Mouse (Mus musculus) limb, embryonic 13.5 days (tissue): ENCODE measurements around the gene C2cd2. TPM values are rescaled to one million over a fixed set of nuclear protein-coding genes. Genes with fewer than 3 reads are reported as not detected.

Experiments used
- ATAC-seq: fragments of 200-750 bp; cut with Nextera tagmentation; 2 replicates; pipeline ENCODE4 v1.8.0; 2017; ENCODE audit warnings: low read depth, moderate number of reproducible peaks, moderate TSS enrichment; ENCODE audit not compliant: low FRiP score
- H3K27ac ChIP-seq: fragments of 300-500 bp; sonication (generic); 2 replicates; pipeline ENCODE4 v1.5.1; 2015; ENCODE audit warnings: inconsistent platforms, mild to moderate bottlenecking, moderate library complexity
- H3K27me3 ChIP-seq: fragments of 300-500 bp; sonication (generic); 2 replicates; pipeline ENCODE4 v1.6.1; 2015; ENCODE audit warnings: mild to moderate bottlenecking, inconsistent platforms
- H3K36me3 ChIP-seq: fragments of 300-500 bp; sonication (generic); 2 replicates; pipeline ENCODE4 v1.6.1; 2015; ENCODE audit warnings: inconsistent platforms, mild to moderate bottlenecking, moderate library complexity
- H3K4me1 ChIP-seq: fragments of 300-500 bp; sonication (generic); 2 replicates; pipeline ENCODE4 v1.6.1; 2015; ENCODE audit warnings: inconsistent platforms
- H3K4me2 ChIP-seq: fragments of 300-500 bp; sonication (generic); replicated peaks from 2 replicates; pipeline ENCODE4 v1.6.1; 2015; ENCODE audit warnings: inconsistent platforms, mild to moderate bottlenecking, moderate library complexity
- H3K4me3 ChIP-seq: fragments of 300-500 bp; sonication (generic); 2 replicates; pipeline ENCODE4 v1.5.1; 2015; ENCODE audit warnings: moderate library complexity, mild to moderate bottlenecking, inconsistent platforms
- H3K9ac ChIP-seq: fragments of 300-500 bp; sonication (generic); 2 replicates; pipeline ENCODE4 v1.6.1; 2015; ENCODE audit warnings: mild to moderate bottlenecking, inconsistent platforms
- H3K9me3 ChIP-seq: fragments of 300-500 bp; sonication (generic); 2 replicates; pipeline ENCODE4 v1.6.1; 2016; ENCODE audit warnings: inconsistent platforms
- WGBS: fragments of 180-500 bp; shearing (Covaris S2); methylation state at CpG from one replicate; pipeline ENCODE4 v1.1.7; 2015; 5-methylcytosine and 5-hydroxymethylcytosine counted together
- polyA plus RNA-seq: library from polyadenylated mRNA; unstranded; fragments of >200 nt; fragmentation: Nextera tagmentation; extraction: Ambion mirVana; gene quantifications from 2 replicates; pipeline ENCODE4 v1.2.1, GENCODE M21; 2015

C2cd2 gene
- polyA plus RNA-seq, 1 experiment from 2014 or later = 15.3 TPM

DNA sequence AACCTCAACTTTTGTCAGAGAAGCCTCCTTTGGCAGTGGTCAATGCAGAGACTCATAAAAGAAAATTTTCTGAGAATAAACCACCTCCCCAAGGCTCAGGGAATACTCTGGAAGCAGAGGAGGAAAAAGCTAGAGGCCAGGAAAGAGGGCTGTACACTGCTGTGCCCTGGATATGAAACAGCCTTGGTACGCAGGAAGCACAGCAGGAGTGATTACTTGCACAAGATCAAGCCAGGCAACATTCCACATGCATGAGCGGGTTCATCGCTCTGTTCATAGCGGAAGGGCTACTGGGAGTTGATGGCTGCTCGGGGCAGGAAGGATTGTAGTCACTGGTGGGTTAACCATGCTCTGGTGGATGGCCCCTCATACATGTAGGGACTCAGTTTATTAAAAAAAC, 89.7 kb downstream of the C2cd2 start:
- Histone ChIP-seq H3K36me3 (peaks cover 50% of the 10 kb centered on the region), H3K9ac (no peak overlapping the region), H3K9me3 (no peaks in the 10 kb centered on the region), H3K27ac (no peak overlapping the region), H3K27me3 (no peaks in the 10 kb centered on the region), H3K4me1 (no peaks in the 10 kb centered on the region), H3K4me3 (no peak overlapping the region), H3K4me2 (no peak overlapping the region)
- WGBS = 85% methylated on average over 5 of the region's 5 CpGs
- ATAC-seq = no peak

DNA sequence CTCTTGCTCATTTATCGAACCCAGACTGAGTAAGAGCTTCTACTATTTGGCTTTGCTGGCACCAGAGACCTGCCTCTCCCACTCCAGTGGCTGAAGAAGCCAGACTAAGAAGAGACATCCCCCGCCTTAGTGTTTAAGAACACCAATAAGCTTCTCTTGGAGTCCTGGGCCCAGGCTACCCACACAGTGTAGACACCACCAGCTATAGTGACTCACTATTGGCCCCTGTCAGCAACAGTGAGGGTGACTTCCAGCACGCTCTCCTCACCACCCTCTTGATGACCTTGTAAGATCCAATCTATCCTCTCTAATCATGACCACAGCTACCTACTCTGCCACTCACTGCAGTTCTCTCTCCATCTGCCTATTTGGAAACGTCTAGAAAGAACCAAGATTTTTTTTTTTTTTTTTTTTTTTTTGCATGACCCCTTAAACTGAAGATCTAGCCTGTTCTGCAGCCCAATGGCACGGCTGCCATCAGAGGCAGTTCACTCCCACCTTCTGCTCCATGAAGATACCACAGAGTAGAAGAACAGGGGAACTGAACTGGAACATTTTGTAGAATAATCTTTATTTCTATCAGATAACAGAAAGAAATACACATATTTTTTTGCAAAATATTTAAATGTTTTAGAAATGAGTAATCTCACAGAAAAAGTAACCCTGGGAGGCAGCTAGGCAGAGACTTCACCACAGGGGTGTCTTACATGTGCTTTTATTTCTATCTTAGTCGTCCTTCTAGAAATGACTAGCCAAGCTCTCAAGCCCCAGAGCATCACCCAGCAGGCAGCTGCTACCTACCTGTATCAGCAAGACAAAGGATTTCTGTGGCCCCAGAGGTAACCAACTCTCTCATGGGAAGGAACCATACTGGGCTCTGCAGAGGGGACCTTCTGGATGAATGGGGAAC, 93.0 kb downstream of the C2cd2 start:
- no peak for ATAC-seq
- H3K9ac ChIP-seq = no peak overlapping the region
- H3K4me3 ChIP-seq = no peak overlapping the region
- 73% methylated on average over 6 of the region's 6 CpGs for WGBS
- H3K9me3 ChIP-seq = no peaks in the 10 kb centered on the region
- no peaks in the 10 kb centered on the region for H3K4me1 ChIP-seq
- no peak overlapping the region for H3K4me2 ChIP-seq
- no peak overlapping the region for H3K27ac ChIP-seq
- H3K27me3 ChIP-seq = no peaks in the 10 kb centered on the region
- peaks cover 55% of the 10 kb centered on the region for H3K36me3 ChIP-seq

DNA sequence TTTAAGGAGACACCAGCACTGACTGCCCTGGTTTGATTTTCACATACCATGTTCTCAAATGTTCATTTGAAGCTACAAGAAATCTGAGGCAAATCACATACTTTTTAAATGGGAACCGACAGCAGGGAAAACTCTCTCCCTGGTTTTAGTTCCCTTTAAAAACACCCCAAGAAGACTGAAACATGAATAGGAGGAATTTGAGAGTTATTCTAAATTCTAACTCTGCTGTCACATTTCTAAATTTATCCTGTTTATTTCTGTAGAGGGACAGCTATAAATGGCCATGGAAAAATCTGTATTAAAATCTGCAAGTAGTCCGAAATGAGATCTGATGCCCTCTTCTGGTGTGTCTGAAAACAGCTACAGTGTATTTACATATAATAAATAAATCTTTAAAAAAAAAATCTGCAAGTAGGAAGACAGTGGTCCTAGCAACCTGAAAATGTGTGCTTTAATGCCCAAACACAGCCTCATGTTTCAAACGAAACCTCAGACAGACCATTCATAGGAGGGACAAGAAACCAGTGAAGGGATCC, 98.4 kb downstream of the C2cd2 start:
- WGBS = 76% methylated on average over 3 of the region's 3 CpGs

GRCm38 (mm10) chr16:97856050-97856449, 106.3 kb downstream of the C2cd2 start:
- Histone ChIP-seq H3K9me3 (no peaks in the 10 kb centered on the region), H3K36me3 (peaks cover 15% of the 10 kb centered on the region), H3K4me2 (no peak overlapping the region), H3K27me3 (no peaks in the 10 kb centered on the region), H3K4me3 (no peak overlapping the region), H3K4me1 (peaks cover 9% of the 10 kb centered on the region; the same call in 1 of the 2 replicates), H3K27ac (no peak overlapping the region), H3K9ac (no peak overlapping the region)
- ATAC-seq = no peak

More for the DNA sequence above, 98.4 kb downstream of the C2cd2 start:
- H3K9me3 ChIP-seq = no peaks in the 10 kb centered on the region
- H3K36me3 ChIP-seq = peaks cover 34% of the 10 kb centered on the region
- no peak overlapping the region for H3K27ac ChIP-seq
- no peak overlapping the region for H3K9ac ChIP-seq
- H3K27me3 ChIP-seq = no peaks in the 10 kb centered on the region
- no peaks in the 10 kb centered on the region for H3K4me1 ChIP-seq
- H3K4me2 ChIP-seq = no peak overlapping the region
- no peak overlapping the region for H3K4me3 ChIP-seq
- no peak for ATAC-seq

GRCm38 (mm10) chr16:97851741-97852319, 110.6 kb downstream of the C2cd2 start, which contains the start of gene Prdm15:
Gene Prdm15, minus strand, starts transcription at chr16:97851850.
- WGBS = under 1% methylated on average over 31 of the region's 31 CpGs
- peak within 1 kb of the TSS; percentile 93 for H3K4me3 ChIP-seq
- H3K4me2 ChIP-seq = peak within 1 kb of the TSS; percentile 75
- H3K4me1 ChIP-seq = peaks cover 24% of the 10 kb centered on the region
- H3K27ac ChIP-seq = peak within 1 kb of the TSS; percentile 100
- peaks cover 8% of the 10 kb centered on the region; the same call in 1 of the 2 replicates for H3K36me3 ChIP-seq
- H3K9me3 ChIP-seq = no peaks in the 10 kb centered on the region
- no peaks in the 10 kb centered on the region for H3K27me3 ChIP-seq
- H3K9ac ChIP-seq = peak within 1 kb of the TSS; percentile 100
- ATAC-seq = peak; percentile 90

DNA sequence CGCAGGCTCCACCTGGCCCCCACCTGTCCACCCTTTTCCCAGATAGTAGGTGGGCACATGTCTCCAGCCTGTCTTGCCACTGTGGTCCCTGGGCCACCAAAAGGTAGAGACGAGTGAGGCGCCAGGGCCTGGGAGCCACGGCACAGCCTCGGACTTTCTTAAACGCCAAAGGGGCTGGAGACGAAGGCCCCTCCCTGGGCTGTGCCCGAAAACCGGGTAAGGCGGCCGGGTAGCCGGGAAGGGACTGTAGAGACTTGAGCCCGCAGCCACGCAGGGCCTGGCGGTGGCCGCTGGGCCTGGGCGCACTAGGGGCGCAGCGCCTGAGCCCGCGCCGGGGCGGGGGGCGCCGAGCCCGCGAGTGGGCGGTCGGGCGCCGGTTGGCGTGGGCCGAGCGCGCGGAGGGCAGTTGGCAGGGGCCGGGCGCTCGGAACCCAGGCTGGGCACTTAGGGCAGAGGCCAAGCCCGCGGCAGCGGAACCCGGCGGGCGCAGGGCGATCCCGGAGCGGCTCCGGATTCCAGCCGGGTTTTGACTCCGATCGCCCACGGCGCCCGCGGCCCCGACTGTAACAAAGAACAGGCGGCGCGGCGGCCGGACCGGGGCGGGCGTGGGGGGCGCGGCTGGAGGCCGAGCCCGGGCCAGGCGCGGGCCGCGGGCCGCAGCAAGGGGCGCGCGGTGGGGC, 111.2 kb downstream of the C2cd2 start:
- under 1% methylated on average over 59 of the region's 77 CpGs for WGBS
- H3K9me3 ChIP-seq = no peaks in the 10 kb centered on the region
- ATAC-seq = peak; percentile 90
- peaks cover 24% of the 10 kb centered on the region for H3K4me1 ChIP-seq
- peak overlapping the region; percentile 93 for H3K4me3 ChIP-seq
- H3K27me3 ChIP-seq = no peaks in the 10 kb centered on the region
- H3K27ac ChIP-seq = peak overlapping the region; percentile 100
- peak overlapping the region; percentile 75 for H3K4me2 ChIP-seq
- peaks cover 12% of the 10 kb centered on the region for H3K36me3 ChIP-seq
- H3K9ac ChIP-seq = peak overlapping the region; percentile 100

- H3K4me3 ChIP-seq = peak overlapping the region; percentile 93
- peak overlapping the region; percentile 100 for H3K27ac ChIP-seq
- ATAC-seq = peak; percentile 75
- peaks cover 18% of the 10 kb centered on the region for H3K36me3 ChIP-seq
- WGBS = under 1% methylated on average over 11 of the region's 11 CpGs
- peaks cover 24% of the 10 kb centered on the region for H3K4me1 ChIP-seq
- H3K4me2 ChIP-seq = peak overlapping the region; percentile 75
- H3K9me3 ChIP-seq = no peaks in the 10 kb centered on the region
- H3K27me3 ChIP-seq = no peaks in the 10 kb centered on the region
- H3K9ac ChIP-seq = peak overlapping the region; percentile 100
These were observed 111.7 kb downstream of the C2cd2 start for GRCm38 (mm10) chr16:97850667-97851060.

- Histone ChIP-seq H3K36me3 (peaks cover 18% of the 10 kb centered on the region), H3K27ac (no peak overlapping the region), H3K9me3 (no peaks in the 10 kb centered on the region), H3K4me3 (no peak overlapping the region), H3K4me1 (peaks cover 24% of the 10 kb centered on the region), H3K27me3 (no peaks in the 10 kb centered on the region), H3K4me2 (no peak overlapping the region), H3K9ac (no peak overlapping the region)
- WGBS = 83% methylated on average over 6 of the region's 6 CpGs
- no peak for ATAC-seq
These were observed 113.6 kb downstream of the C2cd2 start for GRCm38 (mm10) chr16:97848832-97849231.

- whole genome bisulfite sequencing = 80% methylated on average over 12 of the region's 12 CpGs
- ATAC-seq = no peak
- Histone ChIP-seq H3K9me3 (no peaks in the 10 kb centered on the region), H3K27me3 (no peaks in the 10 kb centered on the region), H3K4me1 (peaks cover 15% of the 10 kb centered on the region), H3K4me2 (no peak overlapping the region), H3K36me3 (peaks cover 37% of the 10 kb centered on the region), H3K4me3 (no peak overlapping the region), H3K9ac (no peak overlapping the region), H3K27ac (no peak overlapping the region)
These were observed 117.1 kb downstream of the C2cd2 start for GRCm38 (mm10) chr16:97844967-97845937.

DNA sequence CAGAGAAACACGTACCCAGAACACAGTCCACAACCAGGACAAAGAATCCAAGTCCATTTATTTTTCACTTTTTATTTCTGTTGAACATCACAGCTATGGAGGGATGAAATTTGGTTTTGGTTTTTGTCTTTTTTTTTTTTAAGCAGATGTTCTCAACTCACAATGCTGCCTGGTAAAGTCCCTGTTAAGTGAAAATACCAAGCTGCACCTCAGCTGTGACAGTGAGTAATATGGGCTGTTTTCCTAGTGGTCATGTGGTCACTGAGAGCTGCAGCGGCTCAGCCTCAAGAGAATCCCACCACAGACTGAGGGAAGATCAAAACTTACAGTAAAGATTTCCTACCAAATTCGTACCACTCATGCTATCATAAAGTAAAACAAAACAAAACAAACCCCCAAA, 130.2 kb downstream of the C2cd2 start:
- ATAC-seq = no peak
- H3K4me1 ChIP-seq = no peaks in the 10 kb centered on the region
- H3K27ac ChIP-seq = no peak overlapping the region
- H3K9me3 ChIP-seq = no peaks in the 10 kb centered on the region
- H3K9ac ChIP-seq = no peak overlapping the region
- no peak overlapping the region for H3K4me3 ChIP-seq
- 83% methylated on average over 3 of the region's 3 CpGs for WGBS
- H3K4me2 ChIP-seq = no peak overlapping the region
- no peaks in the 10 kb centered on the region for H3K27me3 ChIP-seq
- peaks cover 90% of the 10 kb centered on the region for H3K36me3 ChIP-seq

GRCm38 (mm10) chr16:97828207-97828606, 134.2 kb downstream of the C2cd2 start:
- H3K9ac ChIP-seq = no peak overlapping the region
- no peak overlapping the region for H3K4me2 ChIP-seq
- H3K4me3 ChIP-seq = no peak overlapping the region
- WGBS = 96% methylated on average over 1 of the region's 1 CpGs
- no peak for ATAC-seq
- H3K27me3 ChIP-seq = no peaks in the 10 kb centered on the region
- H3K9me3 ChIP-seq = no peaks in the 10 kb centered on the region
- no peaks in the 10 kb centered on the region for H3K4me1 ChIP-seq
- H3K36me3 ChIP-seq = peaks cover 66% of the 10 kb centered on the region
- H3K27ac ChIP-seq = no peak overlapping the region
